Mouse (Mus musculus) stomach, postnatal 0 days (tissue): Measurements from ENCODE around the gene Rhcg.

Experiments
- CTCF ChIP-seq: IDR thresholded peaks from 2 replicates; pipeline ENCODE4 v1.5.1; 2016; ENCODE audit warnings: antibody characterized with exemption, low read depth, mild to moderate bottlenecking, moderate library complexity
- EP300 ChIP-seq: optimal IDR thresholded peaks from 2 replicates; pipeline ENCODE3; 2016; ENCODE audit warnings: antibody characterized with exemption

DNA sequence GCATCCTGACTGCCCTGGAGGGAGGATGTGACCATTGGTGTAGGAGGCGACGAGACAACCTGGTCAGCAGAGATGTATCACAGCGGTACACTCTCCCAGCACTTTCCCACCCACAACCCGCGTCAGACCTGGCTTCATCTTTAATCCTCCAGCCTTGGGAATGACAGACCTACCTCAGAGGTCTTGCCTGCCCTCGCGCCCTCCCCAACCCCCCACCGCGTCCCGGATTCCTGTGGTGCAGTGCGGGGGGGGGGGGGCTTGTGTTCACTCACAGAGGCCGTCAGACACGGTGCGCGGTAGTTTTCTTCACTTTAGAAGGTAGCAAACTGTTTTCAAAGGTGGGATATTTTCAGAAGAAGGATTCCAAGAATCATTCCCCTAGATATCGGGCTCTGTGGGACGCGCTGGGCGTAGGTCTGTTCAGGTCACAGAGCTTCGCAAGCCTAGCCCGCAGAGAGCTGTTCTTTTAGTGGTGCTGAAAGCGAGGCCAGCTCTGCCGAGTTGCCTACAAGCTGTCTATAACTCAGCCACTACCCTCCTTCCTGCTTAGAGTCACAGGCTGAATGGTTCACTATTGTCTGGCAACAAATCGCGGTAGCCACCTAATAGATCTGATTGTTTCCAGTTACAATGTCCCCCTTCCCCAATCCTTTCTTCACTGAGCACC, 62.0 kb downstream of the Rhcg start:
- TF ChIP-seq EP300 (no peak), CTCF (no peak)
